Mouse (Mus musculus) small intestine, adult 2 months (tissue): ENCODE measurements at regions not wholly inside any gene's neighbourhood (a gene's known extent, or its start where the extent isn't known, plus 50 kb on each side); places are given as distances from the start of the nearest gene placed in this dataset.
A peak's percentile ranks its signal among the peaks of the same experiment; 100 is the strongest.

Source experiments
- H3K27ac ChIP-seq: fragments of 200-500 bp; 2 replicates; pipeline ENCODE4 v1.5.1; 2012; ENCODE audit warnings: low read depth, low read length, control low read depth, inconsistent platforms; ENCODE audit not compliant: insufficient read depth
- H3K27me3 ChIP-seq: fragments of 200-500 bp; 2 replicates; pipeline ENCODE4 v1.6.1; 2012; ENCODE audit warnings: mild to moderate bottlenecking, moderate library complexity, low read length, inconsistent platforms; ENCODE audit not compliant: control insufficient read depth, insufficient read depth
- H3K36me3 ChIP-seq: fragments of 200-500 bp; 2 replicates; pipeline ENCODE4 v1.6.1; 2012; ENCODE audit warnings: mild to moderate bottlenecking, low read length, control low read depth, inconsistent platforms; ENCODE audit not compliant: control insufficient read depth, insufficient read depth
- H3K4me1 ChIP-seq: fragments of 200-500 bp; 2 replicates; pipeline ENCODE4 v1.6.1; 2012; ENCODE audit warnings: low read length, inconsistent platforms, mixed read lengths; ENCODE audit not compliant: control insufficient read depth, insufficient read depth, insufficient read length
- H3K4me3 ChIP-seq: fragments of 200-500 bp; 2 replicates; pipeline ENCODE4 v1.5.1; 2012; ENCODE audit warnings: low read depth, mild to moderate bottlenecking, control low read depth, inconsistent platforms, low read length, moderate library complexity
- CTCF ChIP-seq: fragments of 200-500 bp; IDR thresholded peaks from 2 replicates; pipeline ENCODE4 v1.5.1; 2012; ENCODE audit warnings: low read depth, mild to moderate bottlenecking, control low read depth, inconsistent platforms, low read length, moderate library complexity, mixed read lengths; ENCODE audit not compliant: insufficient replicate concordance, insufficient read length; ENCODE audit errors: extremely low read depth
- POLR2A ChIP-seq: fragments of 200-500 bp; IDR thresholded peaks from 2 replicates; pipeline ENCODE4 v1.6.1; 2012; ENCODE audit warnings: low read depth, mild to moderate bottlenecking, control low read depth, inconsistent platforms, low read length, moderate library complexity
- WGBS: fragments of 180-500 bp; shearing (Covaris S2); methylation state at CpG from one replicate; pipeline ENCODE4 v1.1.7; 2018; 5-methylcytosine and 5-hydroxymethylcytosine counted together

DNA sequence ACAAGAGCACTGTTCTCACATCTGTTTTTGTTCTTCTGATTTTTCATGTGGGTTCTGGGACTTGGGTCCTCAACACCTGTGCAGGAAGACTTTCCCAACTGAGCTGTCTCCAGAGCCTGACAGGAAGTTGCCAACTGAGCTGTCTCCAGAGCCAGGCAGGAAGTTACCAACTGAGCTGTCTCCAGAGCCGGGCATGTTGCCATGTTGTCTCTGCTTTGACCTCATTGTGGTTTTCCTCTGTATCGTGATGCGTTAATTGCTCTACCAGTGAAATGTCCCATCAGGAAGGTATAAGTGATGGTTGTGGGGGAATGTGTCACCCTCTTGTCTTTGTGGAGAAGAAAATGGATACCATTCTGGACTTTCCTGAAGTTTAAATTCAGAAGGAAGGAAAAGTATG is 54.4 kb upstream of the Olfm4 start:
- Histone ChIP-seq H3K27me3 (no peaks in the 10 kb centered on the region), H3K4me3 (no peak overlapping the region), H3K4me1 (no peaks in the 10 kb centered on the region), H3K36me3 (no peaks in the 10 kb centered on the region), H3K27ac (no peak overlapping the region)
- TF ChIP-seq CTCF, result no peak
- TF ChIP-seq POLR2A, result no peak
- WGBS, result 70% methylated on average over 3 of the region's 3 CpGs

GRCm38 (mm10) chr14:79927161-79927560 is 56.7 kb upstream of the Olfm4 start:
- H3K27me3 ChIP-seq, result no peaks in the 10 kb centered on the region
- TF ChIP-seq CTCF, result no peak
- no peak for TF ChIP-seq POLR2A
- no peaks in the 10 kb centered on the region for H3K36me3 ChIP-seq
- H3K4me3 ChIP-seq, result no peak overlapping the region
- WGBS, result 68% methylated on average over 1 of the region's 1 CpGs
- H3K4me1 ChIP-seq, result no peaks in the 10 kb centered on the region
- no peak overlapping the region for H3K27ac ChIP-seq

GRCm38 (mm10) chr14:79916960-79917848 is 66.7 kb upstream of the Olfm4 start:
- Histone ChIP-seq H3K4me3 (no peak overlapping the region), H3K4me1 (no peaks in the 10 kb centered on the region; the same call in 1 of the 2 replicates), H3K27ac (no peak overlapping the region), H3K36me3 (no peaks in the 10 kb centered on the region), H3K27me3 (no peaks in the 10 kb centered on the region)
- 27% methylated on average over 9 of the region's 9 CpGs for WGBS
- TF ChIP-seq POLR2A, result no peak
- TF ChIP-seq CTCF, result no peak

- Histone ChIP-seq H3K4me1 (no peaks in the 10 kb centered on the region; the same call in 1 of the 2 replicates), H3K27ac (no peak overlapping the region), H3K4me3 (no peak overlapping the region), H3K27me3 (no peaks in the 10 kb centered on the region), H3K36me3 (no peaks in the 10 kb centered on the region)
- 85% methylated on average over 4 of the region's 4 CpGs for WGBS
- TF ChIP-seq CTCF (no peak), POLR2A (no peak)
Measured at GRCm38 (mm10) chr14:79914966-79915365, 68.9 kb upstream of the Olfm4 start.

DNA sequence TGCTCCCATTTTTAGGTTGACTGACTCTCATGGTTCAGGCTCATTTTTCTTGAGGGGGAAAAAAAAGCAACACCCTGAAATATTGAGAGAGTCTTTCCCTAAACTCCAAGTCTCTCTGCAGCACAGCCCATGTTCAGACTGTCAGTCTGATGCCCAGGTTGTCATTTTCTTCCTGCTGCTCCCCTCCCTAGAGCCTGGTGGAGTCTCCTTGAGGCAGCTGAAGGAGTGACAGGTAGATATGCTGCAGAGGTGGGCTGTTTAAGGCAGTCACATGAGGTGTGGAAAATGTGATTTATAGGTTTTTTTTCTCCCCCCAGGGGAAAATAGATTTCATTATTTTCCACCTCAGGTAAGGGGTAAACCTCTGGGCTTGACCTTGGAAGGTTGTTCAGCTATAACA is 70.6 kb upstream of the Olfm4 start:
- Histone ChIP-seq H3K27ac (no peak overlapping the region), H3K4me3 (no peak overlapping the region), H3K27me3 (no peaks in the 10 kb centered on the region), H3K4me1 (no peaks in the 10 kb centered on the region; the same call in 1 of the 2 replicates), H3K36me3 (no peaks in the 10 kb centered on the region)
- TF ChIP-seq CTCF, result no peak
- TF ChIP-seq POLR2A, result no peak

DNA sequence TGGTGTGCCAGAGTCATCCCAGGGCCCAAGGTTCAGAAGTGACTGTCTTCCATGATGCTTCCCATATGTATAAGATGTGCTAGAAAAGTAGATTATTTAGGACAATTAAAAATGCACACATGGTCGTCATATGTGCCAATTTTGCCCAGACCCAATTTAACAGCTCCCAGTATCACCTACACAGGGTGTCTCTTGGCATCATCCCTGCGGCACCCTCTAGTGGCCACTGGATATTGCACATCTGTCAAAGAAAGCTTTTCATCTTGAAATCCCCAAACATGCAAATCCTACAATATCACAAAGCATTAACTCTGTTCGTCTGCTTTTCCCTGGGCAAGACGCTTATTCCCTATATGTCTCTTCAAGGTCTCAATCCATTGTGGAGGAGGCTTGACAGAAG is 71.3 kb upstream of the Olfm4 start:
- 35% methylated on average over 4 of the region's 4 CpGs for WGBS
- H3K36me3 ChIP-seq, result no peaks in the 10 kb centered on the region
- H3K4me1 ChIP-seq, result no peaks in the 10 kb centered on the region; the same call in 1 of the 2 replicates
- TF ChIP-seq CTCF (peak; percentile 49; the same call in 1 of the 2 replicates), POLR2A (no peak)
- no peaks in the 10 kb centered on the region for H3K27me3 ChIP-seq
- H3K4me3 ChIP-seq, result no peak overlapping the region
- H3K27ac ChIP-seq, result no peak overlapping the region

DNA sequence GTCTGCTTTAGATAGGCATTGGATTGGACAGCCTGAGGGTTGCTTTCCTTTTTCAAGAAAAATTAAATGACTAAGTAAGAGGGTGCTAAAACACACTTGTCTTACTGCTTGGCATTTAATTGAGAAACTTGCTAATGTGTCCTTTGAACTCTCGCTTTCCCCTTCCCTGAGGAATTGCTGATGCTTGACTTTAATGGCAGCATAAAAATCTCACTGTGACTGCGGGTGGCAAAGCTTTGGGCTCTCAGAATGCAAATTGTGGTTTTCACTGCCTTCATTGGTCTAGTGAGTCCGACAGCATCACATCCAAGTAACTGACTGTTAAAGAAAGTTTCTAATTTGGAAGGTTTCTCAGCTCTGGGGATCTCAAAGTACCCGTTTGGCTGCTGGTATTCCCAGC is 76.1 kb upstream of the Olfm4 start:
- TF ChIP-seq CTCF (no peak), POLR2A (no peak)
- no peaks in the 10 kb centered on the region for H3K27me3 ChIP-seq
- WGBS, result 75% methylated on average over 4 of the region's 4 CpGs
- no peak overlapping the region for H3K27ac ChIP-seq
- no peaks in the 10 kb centered on the region for H3K4me1 ChIP-seq
- H3K36me3 ChIP-seq, result no peaks in the 10 kb centered on the region
- H3K4me3 ChIP-seq, result no peak overlapping the region

GRCm38 (mm10) chr14:79905574-79905973 is 78.3 kb upstream of the Olfm4 start:
- TF ChIP-seq CTCF, result no peak
- TF ChIP-seq POLR2A, result no peak
- Histone ChIP-seq H3K27me3 (no peaks in the 10 kb centered on the region), H3K4me1 (no peaks in the 10 kb centered on the region), H3K27ac (no peak overlapping the region), H3K36me3 (no peaks in the 10 kb centered on the region), H3K4me3 (no peak overlapping the region)
- 87% methylated on average over 2 of the region's 2 CpGs for WGBS
